Mouse (Mus musculus) ES-Bruce4 (cell line): Measurements from ENCODE around the gene Zfp189. TPM values are rescaled to one million over a fixed set of nuclear protein-coding genes. Genes with fewer than 3 reads are reported as not detected.
"Not testable (repeated sequence)": the region's sequence is repeated elsewhere in the genome, so short reads cannot be mapped to it uniquely, and the experiment has no call there.

Experiments used
- H3K27ac ChIP-seq: 2 replicates; pipeline ENCODE4 v1.5.1; 2012; ENCODE audit warnings: low read length, inconsistent platforms; ENCODE audit not compliant: insufficient read depth
- H3K27me3 ChIP-seq: 2 replicates; pipeline ENCODE4 v1.6.1; 2012; ENCODE audit warnings: mild to moderate bottlenecking, low read length, inconsistent platforms; ENCODE audit not compliant: control insufficient read depth, poor library complexity, insufficient read depth, severe bottlenecking
- H3K36me3 ChIP-seq: 2 replicates; pipeline ENCODE4 v1.6.1; 2012; ENCODE audit warnings: inconsistent platforms, mild to moderate bottlenecking, low read length, moderate library complexity; ENCODE audit not compliant: control insufficient read depth, poor library complexity, insufficient read depth, severe bottlenecking
- H3K4me1 ChIP-seq: one replicate; pipeline ENCODE4 v1.8.1; 2011; ENCODE audit warnings: low read length; ENCODE audit not compliant: control insufficient read depth, insufficient read depth
- H3K4me3 ChIP-seq: 2 replicates; pipeline ENCODE4 v1.5.1; 2011; ENCODE audit warnings: low read depth, mild to moderate bottlenecking, low read length
- H3K9ac ChIP-seq: 2 replicates; pipeline ENCODE4 v1.6.1; 2012; ENCODE audit warnings: low read depth, mild to moderate bottlenecking, inconsistent platforms; ENCODE audit not compliant: poor library complexity, severe bottlenecking
- H3K9me3 ChIP-seq: replicated peaks from 2 replicates; pipeline ENCODE4 v1.6.1; 2012; ENCODE audit warnings: mild to moderate bottlenecking, low read length, inconsistent platforms; ENCODE audit not compliant: control insufficient read depth, poor library complexity, insufficient read depth, severe bottlenecking
- CTCF ChIP-seq: IDR thresholded peaks from one replicate; pipeline ENCODE4 v1.8.1; 2011; ENCODE audit warnings: low read depth, low read length
- EP300 ChIP-seq: IDR thresholded peaks from 2 replicates; pipeline ENCODE4 v1.6.1; 2011; ENCODE audit warnings: low read depth, low read length; ENCODE audit not compliant: insufficient read depth
- POLR2A ChIP-seq: IDR thresholded peaks from one replicate; pipeline ENCODE4 v1.8.1; 2011; ENCODE audit warnings: low read length; ENCODE audit not compliant: insufficient read depth
- polyA plus RNA-seq: library from polyadenylated mRNA; stranded (reverse); fragments of >200 nt; gene quantifications from 2 replicates; pipeline ENCODE4 v1.2.4, GENCODE M21; 2011; ENCODE audit warnings: low read depth; ENCODE audit not compliant: missing spikeins, insufficient read depth, insufficient read length

Gene Zfp189
- 4.9 and 5.0 TPM in 2 replicates for polyA plus RNA-seq

GRCm38 (mm10) chr4:49520572-49521340 lies at the start of gene Zfp189, which contains the start of gene Mrpl50:
TSS of gene Zfp189 (plus strand) at chr4:49521176.
TSS of gene Mrpl50 (minus strand) at chr4:49521093.
- no peaks in the 10 kb centered on the region for H3K27me3 ChIP-seq
- H3K27ac ChIP-seq = peak within 1 kb of the TSS; percentile 39; the same call in 1 of the 2 replicates
- H3K9ac ChIP-seq = peak within 1 kb of the TSS; percentile 82
- H3K4me1 ChIP-seq = no peaks in the 10 kb centered on the region
- H3K4me3 ChIP-seq = peak within 1 kb of the TSS; percentile 99
- TF ChIP-seq EP300 (no peak), CTCF (no peak), POLR2A (no peak)
- no peaks in the 10 kb centered on the region for H3K36me3 ChIP-seq
- no peaks in the 10 kb centered on the region for H3K9me3 ChIP-seq

- H3K4me1 ChIP-seq = peaks cover 3% of the 10 kb centered on the region
- H3K4me3 ChIP-seq = no peak within 1 kb of the TSS
- H3K27ac ChIP-seq = no peak within 1 kb of the TSS
- H3K27me3 ChIP-seq = no peaks in the 10 kb centered on the region
- no peak for TF ChIP-seq EP300
- TF ChIP-seq POLR2A = no peak
- no peak for TF ChIP-seq CTCF
- no peaks in the 10 kb centered on the region for H3K9me3 ChIP-seq
- no peak within 1 kb of the TSS for H3K9ac ChIP-seq
- H3K36me3 ChIP-seq = no peaks in the 10 kb centered on the region
These were observed 47.4 kb upstream of the Zfp189 start, which contains the start of gene Acnat1 for GRCm38 (mm10) chr4:49473435-49474100. TSS of gene Acnat1 (minus strand) at chr4:49473912.

DNA sequence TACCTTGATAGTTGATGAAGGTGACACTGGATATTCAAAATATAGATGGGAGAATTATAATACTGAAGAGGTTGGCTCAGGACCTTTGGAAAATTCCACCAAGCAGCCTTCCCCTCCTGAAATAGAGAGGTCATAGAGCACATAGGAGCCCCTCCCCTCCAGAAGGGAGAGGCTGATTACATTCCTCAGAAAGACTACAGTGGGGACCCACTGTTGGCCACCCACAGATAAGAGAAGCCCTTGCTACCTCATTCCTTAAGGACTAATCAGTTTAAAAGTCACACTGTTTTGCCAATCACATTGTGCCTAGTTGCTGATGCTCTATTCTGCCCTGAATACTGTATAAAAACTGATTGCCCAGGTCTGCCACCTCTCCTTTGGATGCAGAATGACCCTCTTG lies 46.4 kb upstream of the Zfp189 start:
- TF ChIP-seq CTCF (no peak), EP300 (no peak), POLR2A (no peak)
- H3K27me3 ChIP-seq = no peaks in the 10 kb centered on the region
- H3K4me3 ChIP-seq = no peak overlapping the region
- no peaks in the 10 kb centered on the region for H3K36me3 ChIP-seq
- H3K9me3 ChIP-seq = no peaks in the 10 kb centered on the region
- peaks cover 3% of the 10 kb centered on the region for H3K4me1 ChIP-seq
- no peak overlapping the region for H3K27ac ChIP-seq
- H3K9ac ChIP-seq = no peak overlapping the region

DNA sequence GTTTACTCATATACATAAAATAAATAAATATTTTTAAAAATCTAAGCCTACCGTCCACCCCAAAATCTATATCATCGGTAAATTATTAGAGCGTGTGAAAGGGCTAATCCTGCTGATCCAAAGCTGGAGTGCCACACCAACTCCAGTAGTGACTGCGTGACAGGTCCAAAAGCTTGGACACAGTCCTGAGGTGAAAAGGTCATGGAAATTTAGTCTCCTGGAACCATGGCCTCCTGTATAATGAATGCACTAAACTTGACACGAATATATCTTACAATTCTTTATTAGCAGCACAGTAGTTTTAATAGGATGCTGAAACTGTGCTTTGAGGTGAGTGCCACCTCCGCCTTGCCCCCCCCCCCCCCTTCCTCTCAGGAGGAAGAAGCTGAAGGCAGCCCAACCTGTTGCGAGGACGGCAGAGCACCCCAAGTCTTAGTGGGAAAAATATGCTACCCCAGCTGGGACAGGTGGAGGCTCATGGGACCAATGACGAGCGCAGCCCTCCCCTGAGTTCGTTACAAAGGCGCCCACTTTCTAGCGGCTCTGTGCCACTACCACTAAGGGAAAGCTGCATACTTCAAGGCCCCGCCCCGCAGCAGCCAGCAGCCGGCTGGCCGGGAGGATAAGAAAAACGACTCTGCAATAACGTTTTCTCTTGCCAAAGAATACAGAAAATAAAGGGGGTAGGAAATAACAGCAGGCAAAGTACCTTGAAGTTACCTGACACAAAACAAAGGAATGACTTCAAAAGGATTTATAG lies 42.7 kb upstream of the Zfp189 start:
- H3K27ac ChIP-seq = no peak overlapping the region
- H3K4me1 ChIP-seq = peaks cover 5% of the 10 kb centered on the region
- no peak overlapping the region for H3K4me3 ChIP-seq
- no peaks in the 10 kb centered on the region for H3K9me3 ChIP-seq
- H3K27me3 ChIP-seq = no peaks in the 10 kb centered on the region
- no peaks in the 10 kb centered on the region for H3K36me3 ChIP-seq
- no peak for TF ChIP-seq EP300
- no peak for TF ChIP-seq POLR2A
- no peak for TF ChIP-seq CTCF
- no peak overlapping the region for H3K9ac ChIP-seq

- H3K27me3 ChIP-seq = not testable (repeated sequence)
These were observed 41.9 kb upstream of the Zfp189 start for GRCm38 (mm10) chr4:49479035-49479434.

More at GRCm38 (mm10) chr4:49479035-49479434, 41.9 kb upstream of the Zfp189 start:
- H3K9ac ChIP-seq, H3K27ac ChIP-seq, H3K36me3 ChIP-seq, H3K9me3 ChIP-seq, H3K4me3 ChIP-seq, H3K4me1 ChIP-seq: not testable (repeated sequence)
